ENCODE assay signal across 28 mouse cellular contexts in the genomic region with DNA sequence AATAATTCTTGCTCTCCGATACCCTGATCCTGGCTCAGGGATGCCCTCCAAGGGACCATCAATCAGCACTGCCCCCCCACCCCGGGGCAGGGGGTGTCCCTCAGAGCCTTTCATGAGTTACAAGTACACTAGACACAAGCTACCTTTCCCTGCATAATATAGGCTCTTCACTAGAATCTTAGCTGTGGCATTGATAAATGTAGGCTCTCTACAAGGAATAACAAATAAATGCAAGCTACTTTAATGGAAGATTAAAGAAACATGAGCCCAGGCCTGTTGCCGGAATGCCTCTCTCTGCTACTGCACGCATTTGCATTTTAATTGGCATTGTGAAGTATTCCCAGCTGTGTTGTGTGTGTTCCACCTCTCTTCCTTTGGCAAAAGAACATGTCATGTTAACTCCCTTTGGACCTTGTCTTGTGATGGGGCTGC. TPM values are rescaled to one million over a fixed set of nuclear protein-coding genes. Genes with fewer than 3 reads are reported as not detected.
A peak's percentile ranks its signal among the peaks of the same experiment; 100 is the strongest.
DNase-seq lines count a peak whose midpoint lies in the region; ATAC-seq lines count a peak whose summit lies in the region.
"Had no signal": no experiment of that assay in that cellular context is flagged by ENCODE, and none has a peak within 500 bp of the region (broad histone marks: within the 10 kb centered on the region; RNA-seq: fewer than 3 reads in every experiment).

No protein-coding gene starts in this region.

- no peaks in the 10 kb centered on the region for H3K36me3 ChIP-seq in hindbrain, embryonic 11.5 days (ENCODE audit: control insufficient read depth, insufficient read depth, low read length)
- no peaks in the 10 kb centered on the region for H3K36me3 ChIP-seq in hindbrain, embryonic 10.5 days
- no peaks in the 10 kb centered on the region for H3K36me3 ChIP-seq in hindbrain, embryonic 13.5 days
- H3K36me3 ChIP-seq in midbrain, embryonic 13.5 days, result no peaks in the 10 kb centered on the region
- H3K36me3 ChIP-seq in neural tube, embryonic 14.5 days (ENCODE audit: control insufficient read depth, insufficient read depth, low read length), result no peaks in the 10 kb centered on the region
- H3K36me3 ChIP-seq: embryonic facial prominence, embryonic 10.5 days; G1E; heart, embryonic 13.5 days; limb, embryonic 15.5 days; liver, embryonic 15.5 days had no signal

- no peak overlapping the region; the same call in 1 of the 2 replicates for H3K27ac ChIP-seq in hindbrain, embryonic 11.5 days (ENCODE audit: low read depth, low read length)
- no peak overlapping the region; the same call in 1 of the 2 replicates for H3K27ac ChIP-seq in hindbrain, embryonic 10.5 days
- H3K27ac ChIP-seq in hindbrain, embryonic 13.5 days, result peak overlapping the region; percentile 82
- peak overlapping the region; percentile 71 for H3K27ac ChIP-seq in midbrain, embryonic 13.5 days
- H3K27ac ChIP-seq in neural tube, embryonic 14.5 days (ENCODE audit: low read depth, low read length), result peak overlapping the region; percentile 72
- H3K27ac ChIP-seq: embryonic facial prominence, embryonic 10.5 days; heart, embryonic 13.5 days; limb, embryonic 15.5 days; liver, embryonic 15.5 days; macrophage had no signal

- peak; percentile 33 for DNase-seq in hindbrain, embryonic 11.5 days (ENCODE audit: low spot score)
- no peak for DNase-seq in hindbrain, embryonic 10.5 days (ENCODE audit: low spot score)
- DNase-seq in right cerebral cortex, postnatal 36 days (ENCODE audit: low spot score in 2 of 2), result no peak
- no peak for DNase-seq in layer of hippocampus, postnatal 25 days (ENCODE audit: extremely low spot score in 1 of 2, low spot score in 1 of 2)
- DNase-seq: adrenal gland, postnatal 14 days; cerebellum, adult 11 months; cerebellum, postnatal 25 days; gastrocnemius, postnatal 14 days; heart, adult 18-20 months; layer of hippocampus, postnatal 36 days; retina, postnatal 1 day; right cerebral cortex, postnatal 4 days; thymus, adult 2 months had no signal

- no peaks in the 10 kb centered on the region for H3K27me3 ChIP-seq in hindbrain, embryonic 11.5 days (ENCODE audit: control insufficient read depth, insufficient read depth, low read length)
- H3K27me3 ChIP-seq in hindbrain, embryonic 10.5 days (ENCODE audit: insufficient read depth, poor library complexity, severe bottlenecking), result peaks cover 6% of the 10 kb centered on the region; the same call in 1 of the 2 replicates
- 0 out of 2 replicates have a peak, but pooled peaks cover 6% of the 10 kb centered on the region for H3K27me3 ChIP-seq in hindbrain, embryonic 13.5 days
- no peaks in the 10 kb centered on the region for H3K27me3 ChIP-seq in midbrain, embryonic 13.5 days
- H3K27me3 ChIP-seq in neural tube, embryonic 14.5 days (ENCODE audit: control insufficient read depth, insufficient read depth, low read length), result no peaks in the 10 kb centered on the region
- H3K27me3 ChIP-seq: limb, embryonic 15.5 days; liver, embryonic 15.5 days had no signal

- no peaks in the 10 kb centered on the region; the same call in 1 of the 2 replicates for H3K4me1 ChIP-seq in hindbrain, embryonic 11.5 days (replicated peaks; ENCODE audit: control insufficient read depth, insufficient read depth, low read length)
- peaks cover 26% of the 10 kb centered on the region for H3K4me1 ChIP-seq in hindbrain, embryonic 10.5 days (replicated peaks)
- peaks cover 27% of the 10 kb centered on the region for H3K4me1 ChIP-seq in hindbrain, embryonic 13.5 days (replicated peaks)
- peaks cover 18% of the 10 kb centered on the region for H3K4me1 ChIP-seq in midbrain, embryonic 13.5 days (replicated peaks)
- peaks cover 14% of the 10 kb centered on the region for H3K4me1 ChIP-seq in neural tube, embryonic 14.5 days (ENCODE audit: control insufficient read depth, insufficient read depth, low read length)
- H3K4me1 ChIP-seq: heart, embryonic 13.5 days; liver, embryonic 15.5 days had no signal

- no peak overlapping the region for H3K4me3 ChIP-seq in hindbrain, embryonic 11.5 days (ENCODE audit: low read depth, low read length)
- no peak overlapping the region for H3K4me3 ChIP-seq in hindbrain, embryonic 10.5 days
- no peak overlapping the region for H3K4me3 ChIP-seq in hindbrain, embryonic 13.5 days
- H3K4me3 ChIP-seq in midbrain, embryonic 13.5 days (replicated peaks), result no peak overlapping the region
- H3K4me3 ChIP-seq in neural tube, embryonic 14.5 days (ENCODE audit: low read depth, low read length), result no peak overlapping the region
- H3K4me3 ChIP-seq: embryonic facial prominence, embryonic 10.5 days; heart, embryonic 13.5 days; limb, embryonic 15.5 days; liver, embryonic 15.5 days had no signal

- H3K4me2 ChIP-seq in hindbrain, embryonic 11.5 days (replicated peaks; ENCODE audit: low read depth, low read length), result no peak overlapping the region
- H3K4me2 ChIP-seq in hindbrain, embryonic 13.5 days, result no peak overlapping the region
- 0 out of 2 replicates have a peak overlapping the region, but pooled peaks have one; percentile 2 for H3K4me2 ChIP-seq in midbrain, embryonic 13.5 days (replicated peaks)
- no peak overlapping the region for H3K4me2 ChIP-seq in neural tube, embryonic 14.5 days (ENCODE audit: low read depth, low read length)
- H3K4me2 ChIP-seq: heart, embryonic 13.5 days; limb, embryonic 15.5 days; liver, embryonic 15.5 days had no signal

- peak; percentile 77 for ATAC-seq in hindbrain, embryonic 11.5 days (ENCODE audit: low FRiP score)
- peak; percentile 69 for ATAC-seq in hindbrain, embryonic 13.5 days (ENCODE audit: low FRiP score)
- ATAC-seq in midbrain, embryonic 13.5 days, result peak; percentile 80
- ATAC-seq in neural tube, embryonic 14.5 days (ENCODE audit: low read depth), result peak; percentile 77
- no peak for ATAC-seq in erythroblast, adult 5-6 weeks (replicated peaks; ENCODE audit: low FRiP score, poor library complexity, severe bottlenecking)
- ATAC-seq: activated CD4-positive, CD25-positive, alpha-beta regulatory T cell, adult 4 months had no signal

- no peaks in the 10 kb centered on the region for H3K9me3 ChIP-seq in hindbrain, embryonic 11.5 days (ENCODE audit: control insufficient read depth, low read length)
- no peaks in the 10 kb centered on the region for H3K9me3 ChIP-seq in hindbrain, embryonic 10.5 days
- H3K9me3 ChIP-seq in hindbrain, embryonic 13.5 days, result no peaks in the 10 kb centered on the region
- H3K9me3 ChIP-seq in midbrain, embryonic 13.5 days, result no peaks in the 10 kb centered on the region
- H3K9me3 ChIP-seq in neural tube, embryonic 14.5 days (ENCODE audit: control insufficient read depth, low read length), result no peaks in the 10 kb centered on the region
- H3K9me3 ChIP-seq: embryonic facial prominence, embryonic 10.5 days; G1E; heart, embryonic 13.5 days; limb, embryonic 15.5 days; liver, embryonic 15.5 days had no signal

- WGBS in hindbrain, embryonic 11.5 days, result 35% methylated on average over 4 of the region's 4 CpGs
- 53% methylated on average over 4 of the region's 4 CpGs for WGBS in hindbrain, embryonic 10.5 days
- 18% methylated on average over 4 of the region's 4 CpGs for WGBS in hindbrain, embryonic 13.5 days
- 29% methylated on average over 4 of the region's 4 CpGs for WGBS in midbrain, embryonic 13.5 days
- whole genome bisulfite sequencing in neural tube, embryonic 14.5 days, result 19% methylated on average over 4 of the region's 4 CpGs

- no peak overlapping the region for H3K9ac ChIP-seq in hindbrain, embryonic 11.5 days (ENCODE audit: low read depth, low read length)
- H3K9ac ChIP-seq in hindbrain, embryonic 13.5 days, result no peak overlapping the region
- H3K9ac ChIP-seq in midbrain, embryonic 13.5 days (replicated peaks), result no peak overlapping the region
- no peak overlapping the region for H3K9ac ChIP-seq in neural tube, embryonic 14.5 days (replicated peaks; ENCODE audit: low read depth, low read length)
- H3K9ac ChIP-seq: heart, embryonic 13.5 days; limb, embryonic 15.5 days; liver, embryonic 15.5 days had no signal

RNA-seq across cellular contexts. Expression of gene Chit1, which starts 31.3 kb away (rescaled TPM):
- not detected in 2 replicates for polyA plus RNA-seq in hindbrain, embryonic 11.5 days (2014; fragmentation: Nextera tagmentation; extraction: Ambion mirVana)
- not detected in 2 replicates for polyA plus RNA-seq in hindbrain, embryonic 10.5 days (2016; fragmentation: Nextera tagmentation; extraction: Ambion mirVana)
- 0.30 and 0.35 TPM in 2 replicates for polyA plus RNA-seq in hindbrain, embryonic 13.5 days (2015; fragmentation: Nextera tagmentation; extraction: Ambion mirVana)
- 0.09 and 0.27 TPM in 2 replicates for polyA plus RNA-seq in midbrain, embryonic 13.5 days (2015; fragmentation: Nextera tagmentation; extraction: Ambion mirVana)
- polyA plus RNA-seq in neural tube, embryonic 14.5 days (2014; fragmentation: Nextera tagmentation; extraction: Ambion mirVana), result 0.52 and 1.4 TPM in 2 replicates
- total RNA-seq in erythroblast, adult 5-6 weeks (2015; ENCODE audit: low replicate concordance), result 1.3 and 2.9 TPM in 2 replicates
- total RNA-seq in erythroblast, adult 5-6 weeks (2017; ENCODE audit: low replicate concordance), result 0.28 TPM in 1 of 2 replicates, not detected in the other
- under 1 TPM in 1 of 2 experiments, not detected in 1; 0.22 TPM for total RNA-seq in layer of hippocampus, postnatal 25 days (2021)
- total RNA-seq: adrenal gland, postnatal 14 days; G1E; gastrocnemius, postnatal 14 days; heart, adult 18-20 months; heart, postnatal 25 days; layer of hippocampus, postnatal 36 days had no signal
- polyA plus RNA-seq: activated CD4-positive, CD25-positive, alpha-beta regulatory T cell, adult 4 months; embryonic facial prominence, embryonic 10.5 days; G1E; intestine, embryonic 14.5 days; macrophage had no signal

RNA-seq across cellular contexts. Expression of gene Chil1, which starts 39.6 kb away (rescaled TPM):
- polyA plus RNA-seq in hindbrain, embryonic 11.5 days (2014; fragmentation: Nextera tagmentation; extraction: Ambion mirVana), result 1.1 and 2.0 TPM in 2 replicates
- 1.5 and 3.4 TPM in 2 replicates for polyA plus RNA-seq in hindbrain, embryonic 10.5 days (2016; fragmentation: Nextera tagmentation; extraction: Ambion mirVana)
- polyA plus RNA-seq in hindbrain, embryonic 13.5 days (2015; fragmentation: Nextera tagmentation; extraction: Ambion mirVana), result 2.8 and 3.2 TPM in 2 replicates
- 2.6 and 3.2 TPM in 2 replicates for polyA plus RNA-seq in midbrain, embryonic 13.5 days (2015; fragmentation: Nextera tagmentation; extraction: Ambion mirVana)
- 2.1 and 2.7 TPM in 2 replicates for polyA plus RNA-seq in neural tube, embryonic 14.5 days (2014; fragmentation: Nextera tagmentation; extraction: Ambion mirVana)
- total RNA-seq in erythroblast, adult 5-6 weeks (2015; ENCODE audit: low replicate concordance), result 71.3 and 98.6 TPM in 2 replicates
- 29.3 and 58.3 TPM in 2 replicates for total RNA-seq in erythroblast, adult 5-6 weeks (2017; ENCODE audit: low replicate concordance)
- total RNA-seq in layer of hippocampus, postnatal 25 days (2021), result 10 to 100 TPM in 1 of 2 experiments, 1 to 10 TPM in 1; 7.3 to 10.8 TPM
- total RNA-seq: G1E had no signal
- polyA plus RNA-seq: activated CD4-positive, CD25-positive, alpha-beta regulatory T cell, adult 4 months; G1E had no signal

RNA-seq across cellular contexts. Expression of gene Mybph, which starts 50.9 kb away (rescaled TPM):
- polyA plus RNA-seq in hindbrain, embryonic 11.5 days (2014; fragmentation: Nextera tagmentation; extraction: Ambion mirVana), result 1.4 and 3.7 TPM in 2 replicates
- 0.21 and 0.39 TPM in 2 replicates for polyA plus RNA-seq in hindbrain, embryonic 10.5 days (2016; fragmentation: Nextera tagmentation; extraction: Ambion mirVana)
- polyA plus RNA-seq in hindbrain, embryonic 13.5 days (2015; fragmentation: Nextera tagmentation; extraction: Ambion mirVana), result 0.83 and 1.9 TPM in 2 replicates
- polyA plus RNA-seq in midbrain, embryonic 13.5 days (2015; fragmentation: Nextera tagmentation; extraction: Ambion mirVana), result 0.09 and 0.19 TPM in 2 replicates
- 0.33 and 0.35 TPM in 2 replicates for polyA plus RNA-seq in neural tube, embryonic 14.5 days (2014; fragmentation: Nextera tagmentation; extraction: Ambion mirVana)
- not detected in 2 replicates for total RNA-seq in erythroblast, adult 5-6 weeks (2015; ENCODE audit: low replicate concordance)
- total RNA-seq in erythroblast, adult 5-6 weeks (2017; ENCODE audit: low replicate concordance), result not detected in 2 replicates
- under 1 TPM; 0.17 to 0.19 TPM for total RNA-seq in layer of hippocampus, postnatal 25 days (2021)
- total RNA-seq: adrenal gland, postnatal 14 days; heart, adult 18-20 months; heart, postnatal 25 days; left cerebral cortex, postnatal 14 days; monocyte, adult 5-6 weeks had no signal
- polyA plus RNA-seq: activated CD4-positive, CD25-positive, alpha-beta regulatory T cell, adult 4 months; G1E; intestine, embryonic 14.5 days; macrophage had no signal

Comparison
In these comparisons a context has a peak if more than half of its experiments do, and no peak if none do; other contexts are left out.
1. H3K27ac ChIP-seq: peak in hindbrain, embryonic 13.5 days (single experiment), midbrain, embryonic 13.5 days (single experiment) and neural tube, embryonic 14.5 days (single experiment); none in hindbrain, embryonic 11.5 days (single experiment) and hindbrain, embryonic 10.5 days (single experiment).